Mouse (Mus musculus): ENCODE data around the gene Stxbp4. TPM values are rescaled to one million over a fixed set of nuclear protein-coding genes. Genes with fewer than 3 reads are reported as not detected.

Gene Stxbp4
- polyA plus RNA-seq, 1 experiment from 2014 or later: 18.8 TPM

GRCm38 (mm10) chr11:90585754-90586153 is 52.1 kb downstream of the Stxbp4 start:
- Histone ChIP-seq H3K27me3 (ENCODE audit: control insufficient read depth, insufficient read depth, low read length) (no peaks in the 10 kb centered on the region), H3K27ac (no peak overlapping the region), H3K4me2 (replicated peaks) (no peak overlapping the region), H3K4me3 (replicated peaks; ENCODE audit: low read length) (no peak overlapping the region), H3K9me3 (ENCODE audit: control insufficient read depth, low read length) (0 out of 2 replicates have a peak, but pooled peaks cover 7% of the 10 kb centered on the region), H3K4me1 (replicated peaks; ENCODE audit: control insufficient read depth, insufficient read depth, low read length) (no peaks in the 10 kb centered on the region), H3K36me3 (replicated peaks; ENCODE audit: control insufficient read depth, insufficient read depth) (peaks cover 16% of the 10 kb centered on the region), H3K9ac (no peak overlapping the region)
- 95% methylated on average over 2 of the region's 2 CpGs for WGBS
- DNase-seq (ENCODE audit: low spot score) (no peak), ATAC-seq (ENCODE audit: low FRiP score) (no peak)

GRCm38 (mm10) chr11:90577057-90577780 is 60.7 kb downstream of the Stxbp4 start:
- H3K27me3 ChIP-seq (ENCODE audit: control insufficient read depth, insufficient read depth, low read length): no peaks in the 10 kb centered on the region
- DNase-seq (ENCODE audit: low spot score): no peak
- no peak overlapping the region for H3K4me3 ChIP-seq (replicated peaks; ENCODE audit: low read length)
- no peak overlapping the region for H3K27ac ChIP-seq
- no peak overlapping the region for H3K4me2 ChIP-seq (replicated peaks)
- no peaks in the 10 kb centered on the region for H3K9me3 ChIP-seq (ENCODE audit: control insufficient read depth, low read length)
- WGBS: 93% methylated on average over 7 of the region's 7 CpGs
- H3K4me1 ChIP-seq (replicated peaks; ENCODE audit: control insufficient read depth, insufficient read depth, low read length): no peaks in the 10 kb centered on the region
- no peak for ATAC-seq (ENCODE audit: low FRiP score)
- peaks cover 6% of the 10 kb centered on the region; the same call in 1 of the 2 replicates for H3K36me3 ChIP-seq (replicated peaks; ENCODE audit: control insufficient read depth, insufficient read depth)
- H3K9ac ChIP-seq: no peak overlapping the region

GRCm38 (mm10) chr11:90576282-90576972 is 61.5 kb downstream of the Stxbp4 start:
- H3K4me3 ChIP-seq (replicated peaks; ENCODE audit: low read length): no peak overlapping the region
- no peak for ATAC-seq (ENCODE audit: low FRiP score)
- WGBS: 83% methylated on average over 8 of the region's 8 CpGs
- H3K4me2 ChIP-seq (replicated peaks): no peak overlapping the region
- H3K9ac ChIP-seq: no peak overlapping the region
- no peak for DNase-seq (ENCODE audit: low spot score)
- H3K4me1 ChIP-seq (replicated peaks; ENCODE audit: control insufficient read depth, insufficient read depth, low read length): no peaks in the 10 kb centered on the region
- H3K36me3 ChIP-seq (replicated peaks; ENCODE audit: control insufficient read depth, insufficient read depth): peaks cover 9% of the 10 kb centered on the region; the same call in 1 of the 2 replicates
- H3K9me3 ChIP-seq (ENCODE audit: control insufficient read depth, low read length): no peaks in the 10 kb centered on the region
- H3K27ac ChIP-seq: no peak overlapping the region
- H3K27me3 ChIP-seq (ENCODE audit: control insufficient read depth, insufficient read depth, low read length): no peaks in the 10 kb centered on the region

- Histone ChIP-seq H3K4me3 (replicated peaks; ENCODE audit: low read length) (no peak overlapping the region), H3K36me3 (replicated peaks; ENCODE audit: control insufficient read depth, insufficient read depth) (peaks cover 10% of the 10 kb centered on the region; the same call in 1 of the 2 replicates), H3K9me3 (ENCODE audit: control insufficient read depth, low read length) (no peaks in the 10 kb centered on the region), H3K4me1 (replicated peaks; ENCODE audit: control insufficient read depth, insufficient read depth, low read length) (no peaks in the 10 kb centered on the region), H3K27ac (no peak overlapping the region), H3K4me2 (replicated peaks) (no peak overlapping the region), H3K9ac (no peak overlapping the region), H3K27me3 (ENCODE audit: control insufficient read depth, insufficient read depth, low read length) (no peaks in the 10 kb centered on the region)
- 99% methylated on average over 7 of the region's 7 CpGs for WGBS
- DNase-seq (ENCODE audit: low spot score) (no peak), ATAC-seq (ENCODE audit: low FRiP score) (no peak)
These were observed 62.3 kb downstream of the Stxbp4 start for GRCm38 (mm10) chr11:90575491-90576048.

- H3K9ac ChIP-seq: no peak overlapping the region
- no peaks in the 10 kb centered on the region for H3K27me3 ChIP-seq (ENCODE audit: control insufficient read depth, insufficient read depth, low read length)
- DNase-seq (ENCODE audit: low spot score): no peak
- H3K36me3 ChIP-seq (replicated peaks; ENCODE audit: control insufficient read depth, insufficient read depth): peaks cover 21% of the 10 kb centered on the region; the same call in 1 of the 2 replicates
- no peak overlapping the region for H3K27ac ChIP-seq
- no peak for ATAC-seq (ENCODE audit: low FRiP score)
- no peaks in the 10 kb centered on the region for H3K9me3 ChIP-seq (ENCODE audit: control insufficient read depth, low read length)
- H3K4me3 ChIP-seq (replicated peaks; ENCODE audit: low read length): no peak overlapping the region
- 97% methylated on average over 2 of the region's 2 CpGs for WGBS
- H3K4me2 ChIP-seq (replicated peaks): no peak overlapping the region
- H3K4me1 ChIP-seq (replicated peaks; ENCODE audit: control insufficient read depth, insufficient read depth, low read length): no peaks in the 10 kb centered on the region
These were observed 67.1 kb downstream of the Stxbp4 start for GRCm38 (mm10) chr11:90570646-90571259.

GRCm38 (mm10) chr11:90558359-90559047 is 79.4 kb downstream of the Stxbp4 start:
- Histone ChIP-seq H3K27me3 (ENCODE audit: control insufficient read depth, insufficient read depth, low read length) (no peaks in the 10 kb centered on the region), H3K36me3 (replicated peaks; ENCODE audit: control insufficient read depth, insufficient read depth) (no peaks in the 10 kb centered on the region), H3K4me1 (replicated peaks; ENCODE audit: control insufficient read depth, insufficient read depth, low read length) (0 out of 2 replicates have a peak, but pooled peaks cover 5% of the 10 kb centered on the region), H3K27ac (no peak overlapping the region), H3K9ac (no peak overlapping the region), H3K4me2 (replicated peaks) (no peak overlapping the region), H3K9me3 (ENCODE audit: control insufficient read depth, low read length) (no peaks in the 10 kb centered on the region), H3K4me3 (replicated peaks; ENCODE audit: low read length) (no peak overlapping the region)
- WGBS: 80% methylated on average over 9 of the region's 9 CpGs
- ATAC-seq (ENCODE audit: low FRiP score) (no peak), DNase-seq (ENCODE audit: low spot score) (no peak)

GRCm38 (mm10) chr11:90556517-90556916 is 81.4 kb downstream of the Stxbp4 start:
- H3K4me1 ChIP-seq (replicated peaks; ENCODE audit: control insufficient read depth, insufficient read depth, low read length): 0 out of 2 replicates have a peak, but pooled peaks cover 5% of the 10 kb centered on the region
- no peaks in the 10 kb centered on the region for H3K27me3 ChIP-seq (ENCODE audit: control insufficient read depth, insufficient read depth, low read length)
- H3K4me3 ChIP-seq (replicated peaks; ENCODE audit: low read length): no peak overlapping the region
- no peak overlapping the region for H3K4me2 ChIP-seq (replicated peaks)
- no peaks in the 10 kb centered on the region for H3K9me3 ChIP-seq (ENCODE audit: control insufficient read depth, low read length)
- 89% methylated on average over 4 of the region's 4 CpGs for WGBS
- H3K27ac ChIP-seq: no peak overlapping the region
- DNase-seq (ENCODE audit: low spot score): no peak
- ATAC-seq (ENCODE audit: low FRiP score): no peak
- no peaks in the 10 kb centered on the region for H3K36me3 ChIP-seq (replicated peaks; ENCODE audit: control insufficient read depth, insufficient read depth)
- no peak overlapping the region for H3K9ac ChIP-seq

- no peak for ATAC-seq (ENCODE audit: low FRiP score)
- Histone ChIP-seq H3K4me2 (replicated peaks) (no peak overlapping the region), H3K27ac (no peak overlapping the region), H3K9me3 (ENCODE audit: control insufficient read depth, low read length) (no peaks in the 10 kb centered on the region), H3K36me3 (replicated peaks; ENCODE audit: control insufficient read depth, insufficient read depth) (no peaks in the 10 kb centered on the region), H3K27me3 (ENCODE audit: control insufficient read depth, insufficient read depth, low read length) (peaks cover 12% of the 10 kb centered on the region; the same call in 1 of the 2 replicates), H3K4me3 (replicated peaks; ENCODE audit: low read length) (no peak overlapping the region), H3K4me1 (replicated peaks; ENCODE audit: control insufficient read depth, insufficient read depth, low read length) (0 out of 2 replicates have a peak, but pooled peaks cover 5% of the 10 kb centered on the region), H3K9ac (no peak overlapping the region)
- 66% methylated on average over 5 of the region's 5 CpGs for WGBS
- no peak for DNase-seq (ENCODE audit: low spot score)
These were observed 83.9 kb downstream of the Stxbp4 start for GRCm38 (mm10) chr11:90553963-90554362.

Data from hindbrain, embryonic 14.5 days (tissue).